Comparison of ENCODE assay signal across 20 mouse cellular contexts in genomic region chr5:73502422-73502821, GRCm38 (mm10). TPM values are rescaled to one million over a fixed set of nuclear protein-coding genes. Genes with fewer than 3 reads are reported as not detected.
DNase-seq lines count a peak whose midpoint lies in the region; ATAC-seq and TF ChIP-seq lines count a peak whose summit lies in the region.
"Had no signal": no experiment of that assay in that cellular context is flagged by ENCODE, and none has a peak within 500 bp of the region (broad histone marks: within the 10 kb centered on the region; RNA-seq: fewer than 3 reads in every experiment).

No protein-coding gene starts in this region.

- no peaks in the 10 kb centered on the region for H3K36me3 ChIP-seq in heart, embryonic 11.5 days (ENCODE audit: control insufficient read depth, insufficient read depth, low read length)
- H3K36me3 ChIP-seq in E14TG2a.4 (ENCODE audit: insufficient read depth, low read length) (peaks cover 5% of the 10 kb centered on the region; the same call in 1 of the 2 replicates), ES-E14 (ENCODE audit: control insufficient read depth, insufficient read depth, low read length, poor library complexity, severe bottlenecking) (peaks cover 1% of the 10 kb centered on the region; the same call in 1 of the 2 replicates)
- H3K36me3 ChIP-seq in hindbrain, postnatal 0 days (ENCODE audit: insufficient read depth, low read length), result no peaks in the 10 kb centered on the region
- H3K36me3 ChIP-seq: forebrain, embryonic 12.5 days had no signal

- H3K4me3 ChIP-seq in heart, embryonic 11.5 days (ENCODE audit: low read depth, low read length), result no peak overlapping the region
- H3K4me3 ChIP-seq in E14TG2a.4 (replicated peaks; ENCODE audit: low read length) (peak overlapping the region; percentile 60), ES-E14 (ENCODE audit: insufficient read depth in 1 of 2, low read depth in 1 of 2, low read length in 2 of 2, poor library complexity in 1 of 2, severe bottlenecking in 1 of 2) (peak overlapping the region; percentile 46 to 52)
- H3K4me3 ChIP-seq in hindbrain, postnatal 0 days (ENCODE audit: low read length), result no peak overlapping the region
- H3K4me3 ChIP-seq: embryonic facial prominence, embryonic 13.5 days; forebrain, embryonic 12.5 days; gastrocnemius, adult 2 months; hindbrain, embryonic 10.5 days had no signal

- no peaks in the 10 kb centered on the region for H3K27me3 ChIP-seq in heart, embryonic 11.5 days (ENCODE audit: control insufficient read depth, insufficient read depth, low read length)
- H3K27me3 ChIP-seq in E14TG2a.4 (ENCODE audit: insufficient read depth, low read length), result no peaks in the 10 kb centered on the region
- no peaks in the 10 kb centered on the region for H3K27me3 ChIP-seq in hindbrain, postnatal 0 days (ENCODE audit: insufficient read depth, low read length)
- H3K27me3 ChIP-seq: embryonic facial prominence, embryonic 13.5 days; forebrain, embryonic 12.5 days had no signal

- H3K4me2 ChIP-seq in heart, embryonic 11.5 days, result no peak overlapping the region
- no peak overlapping the region for H3K4me2 ChIP-seq in hindbrain, postnatal 0 days (ENCODE audit: low read depth, low read length)
- H3K4me2 ChIP-seq: embryonic facial prominence, embryonic 13.5 days; forebrain, embryonic 12.5 days; hindbrain, embryonic 14.5 days had no signal

- H3K9ac ChIP-seq in heart, embryonic 11.5 days (ENCODE audit: low read depth, low read length), result no peak overlapping the region
- H3K9ac ChIP-seq in ES-E14 (ENCODE audit: insufficient read depth, low read depth, low read length, poor library complexity, severe bottlenecking), result peak overlapping the region; percentile 61; the same call in 1 of the 2 replicates
- H3K9ac ChIP-seq in hindbrain, postnatal 0 days (replicated peaks; ENCODE audit: low read length), result no peak overlapping the region
- H3K9ac ChIP-seq: embryonic facial prominence, embryonic 13.5 days; forebrain, embryonic 12.5 days; forebrain, postnatal 0 days; hindbrain, embryonic 14.5 days had no signal

- in situ Hi-C loops in ES-E14 (cut with MboI; ENCODE audit: low sequenced_read_pairs in 2 of 2, unreplicated experiment in 2 of 2), result no loop called here

- H3K27ac ChIP-seq in heart, embryonic 11.5 days (ENCODE audit: low read depth, low read length), result peak overlapping the region; percentile 35; the same call in 1 of the 2 replicates
- H3K27ac ChIP-seq in ES-E14 (ENCODE audit: insufficient read depth, low read depth, low read length, poor library complexity, severe bottlenecking), result peak overlapping the region; percentile 27; the same call in 1 of the 2 replicates
- H3K27ac ChIP-seq in hindbrain, postnatal 0 days, result no peak overlapping the region
- H3K27ac ChIP-seq: forebrain, embryonic 12.5 days; gastrocnemius, adult 2 months; hindbrain, embryonic 10.5 days; hindbrain, embryonic 14.5 days had no signal

- WGBS in heart, embryonic 11.5 days (ENCODE audit: insufficient replicate concordance), result 81% methylated on average over 9 of the region's 9 CpGs
- 93% methylated on average over 9 of the region's 9 CpGs for WGBS in hindbrain, postnatal 0 days

- H3K4me1 ChIP-seq in heart, embryonic 11.5 days (ENCODE audit: control insufficient read depth, insufficient read depth, low read length), result peaks cover 32% of the 10 kb centered on the region
- peaks cover 80% of the 10 kb centered on the region for H3K4me1 ChIP-seq in E14TG2a.4 (replicated peaks; ENCODE audit: low read depth, low read length)
- peaks cover 0 to 32% of the 10 kb centered on the region in 2 experiments; a peak in 1 of 4 replicates for H3K4me1 ChIP-seq in ES-E14 (ENCODE audit: control insufficient read depth in 2 of 2, insufficient read depth in 2 of 2, low read length in 2 of 2, poor library complexity in 1 of 2)
- no peaks in the 10 kb centered on the region; the same call in 1 of the 2 replicates for H3K4me1 ChIP-seq in hindbrain, postnatal 0 days (ENCODE audit: insufficient read depth, low read length)

- intact Hi-C loops in heart, postnatal 36 days (cut with DNase I), result no loop called here

- DNase-seq in heart, postnatal 36 days, result no peak
- DNase-seq in ES-E14 (ENCODE audit: low read depth, low spot score), result no peak
- peak; percentile 70 for DNase-seq in yolk sac, embryonic 10.5 days (ENCODE audit: low spot score)
- DNase-seq in hindbrain, postnatal 0 days (ENCODE audit: low spot score), result no peak
- no peak for DNase-seq in layer of hippocampus, postnatal 14 days (ENCODE audit: low spot score in 2 of 2)
- DNase-seq: adrenal gland, adult 8-10 months; adrenal gland, postnatal 36 days; cerebellum, adult 8-10 months; cerebellum, postnatal 25 days; forebrain, postnatal 0 days; gastrocnemius, adult 2 months; gastrocnemius, postnatal 25 days; heart, postnatal 10 days had no signal

- H3K9me3 ChIP-seq in heart, embryonic 11.5 days (replicated peaks; ENCODE audit: control insufficient read depth, low read length), result no peaks in the 10 kb centered on the region
- no peaks in the 10 kb centered on the region for H3K9me3 ChIP-seq in E14TG2a.4 (ENCODE audit: low read length)
- no peaks in the 10 kb centered on the region for H3K9me3 ChIP-seq in ES-E14 (ENCODE audit: control insufficient read depth, insufficient read depth, low read depth, low read length)
- no peaks in the 10 kb centered on the region for H3K9me3 ChIP-seq in hindbrain, postnatal 0 days (ENCODE audit: low read length)
- H3K9me3 ChIP-seq: embryonic facial prominence, embryonic 13.5 days; forebrain, embryonic 12.5 days; hindbrain, embryonic 10.5 days had no signal

- TF ChIP-seq CTCF in E14TG2a.4 (conservative IDR thresholded peaks at IDR 0.05; ENCODE audit: low read length), result no peak
- TF ChIP-seq CTCF in hindbrain, postnatal 0 days (IDR thresholded peaks at IDR 0.05; ENCODE audit: low read depth), result no peak

- no peak for ATAC-seq in heart, embryonic 11.5 days (replicated peaks; ENCODE audit: insufficient number of reproducible peaks, low FRiP score, low TSS enrichment)
- no peak for ATAC-seq in hindbrain, postnatal 0 days
- ATAC-seq: forebrain, postnatal 0 days; intestine, embryonic 16.5 days had no signal

TF ChIP-seq in ES-E14, 5 proteins besides CTCF, POLR2A, EP300 and RAD21:
- TF ChIP-seq HCFC1 (IDR thresholded peaks at IDR 0.05; ENCODE audit: borderline replicate concordance, insufficient read depth, low read length) (no peak), MAFK (IDR thresholded peaks at IDR 0.05; ENCODE audit: insufficient read depth, low read depth, low read length) (no peak), CHD2 (IDR thresholded peaks at IDR 0.05; ENCODE audit: low read depth, low read length) (no peak), ZC3H11A (IDR thresholded peaks at IDR 0.05; ENCODE audit: borderline replicate concordance, low read depth, low read length) (no peak), ZNF384 (IDR thresholded peaks at IDR 0.05; ENCODE audit: low read depth, low read length) (no peak)

RNA-seq across cellular contexts. Expression of gene Dcun1d4, which starts 21.6 kb away (rescaled TPM):
- polyA plus RNA-seq in heart, embryonic 11.5 days (2014; fragmentation: Nextera tagmentation; extraction: Ambion mirVana), result 22.2 and 22.6 TPM in 2 replicates
- total RNA-seq in heart, postnatal 36 days (2021), result 10 to 100 TPM; 14.7 to 18.2 TPM
- 14.9 and 15.2 TPM in 2 replicates for total RNA-seq in ES-E14 (2012; rRNA removed)
- 25.1 and 27.2 TPM in 2 replicates for total RNA-seq in hindbrain, postnatal 0 days (2014; rRNA removed)
- 38.5 and 40.8 TPM in 2 replicates for polyA plus RNA-seq in hindbrain, postnatal 0 days (2015; fragmentation: Nextera tagmentation; extraction: Ambion mirVana)
- total RNA-seq in layer of hippocampus, postnatal 14 days (2021), result 100 to 1,000 TPM; 116 to 120 TPM

Comparison
In these comparisons a context has a peak if more than half of its experiments do, and no peak if none do; other contexts are left out.
1. H3K4me3 ChIP-seq: peak in E14TG2a.4 (single experiment) and ES-E14 (2 of 2); none in heart, embryonic 11.5 days (single experiment) and hindbrain, postnatal 0 days (single experiment).